11 mouse cellular contexts compared by ENCODE assay signal in genomic region chr7:135237152-135237551, GRCm38 (mm10). TPM values are rescaled to one million over a fixed set of nuclear protein-coding genes. Genes with fewer than 3 reads are reported as not detected.
DNase-seq lines count a peak whose midpoint lies in the region; ATAC-seq and TF ChIP-seq lines count a peak whose summit lies in the region.
"Had no signal": no experiment of that assay in that cellular context is flagged by ENCODE, and none has a peak within 500 bp of the region (broad histone marks: within the 10 kb centered on the region; RNA-seq: fewer than 3 reads in every experiment).

No protein-coding gene starts in this region.

- no peak overlapping the region for H3K4me3 ChIP-seq in lung, embryonic 14.5 days (ENCODE audit: low read depth, low read length)
- no peak overlapping the region for H3K4me3 ChIP-seq in embryonic facial prominence, embryonic 14.5 days (ENCODE audit: low read depth, low read length)

- H3K9ac ChIP-seq in lung, embryonic 14.5 days = no peak overlapping the region
- no peak overlapping the region for H3K9ac ChIP-seq in embryonic facial prominence, embryonic 14.5 days (ENCODE audit: low read depth, low read length)
- H3K9ac ChIP-seq: liver, postnatal 0 days had no signal

- H3K36me3 ChIP-seq in lung, embryonic 14.5 days (ENCODE audit: insufficient read depth) = no peaks in the 10 kb centered on the region
- no peaks in the 10 kb centered on the region for H3K36me3 ChIP-seq in embryonic facial prominence, embryonic 14.5 days (ENCODE audit: control insufficient read depth, insufficient read depth, low read length)

- no peaks in the 10 kb centered on the region for H3K4me1 ChIP-seq in lung, embryonic 14.5 days (ENCODE audit: insufficient read depth)
- H3K4me1 ChIP-seq in embryonic facial prominence, embryonic 14.5 days (ENCODE audit: control insufficient read depth, insufficient read depth, low read length) = peaks cover 6% of the 10 kb centered on the region

- no peak overlapping the region for H3K4me2 ChIP-seq in lung, embryonic 14.5 days
- no peak overlapping the region for H3K4me2 ChIP-seq in embryonic facial prominence, embryonic 14.5 days (ENCODE audit: low read depth, low read length)

- 35% methylated on average over 3 of the region's 3 CpGs for WGBS in lung, embryonic 14.5 days
- 16% methylated on average over 3 of the region's 3 CpGs for WGBS in embryonic facial prominence, embryonic 14.5 days

- peak; percentile 85 for DNase-seq in lung, embryonic 14.5 days
- no peak for DNase-seq in lung, postnatal 25 days (ENCODE audit: low spot score)
- DNase-seq in embryo, embryonic 10.5 days (ENCODE audit: low spot score) = peak; percentile 64
- DNase-seq in embryonic facial prominence, embryonic 14.5 days (ENCODE audit: low spot score) = peak; percentile 77
- peak; percentile 57 for DNase-seq in mesoderm, embryonic 11.5 days (ENCODE audit: low read depth, low spot score)
- DNase-seq in cerebellum, adult 9-10 months = no peak
- DNase-seq in thymus, postnatal 4 days = no peak
- DNase-seq: gastrocnemius, postnatal 36 days; liver, postnatal 0 days had no signal

- no peak overlapping the region for H3K27ac ChIP-seq in lung, embryonic 14.5 days (ENCODE audit: low read depth)
- no peak overlapping the region for H3K27ac ChIP-seq in embryonic facial prominence, embryonic 14.5 days (replicated peaks; ENCODE audit: low read depth, low read length)

- no peaks in the 10 kb centered on the region for H3K27me3 ChIP-seq in lung, embryonic 14.5 days (ENCODE audit: insufficient read depth, low read length)
- no peaks in the 10 kb centered on the region for H3K27me3 ChIP-seq in embryonic facial prominence, embryonic 14.5 days (replicated peaks; ENCODE audit: control insufficient read depth, insufficient read depth, low read length)

- TF ChIP-seq CTCF in lung, embryonic 14.5 days (IDR thresholded peaks at IDR 0.05; ENCODE audit: low read depth) = no peak

- no peaks in the 10 kb centered on the region for H3K9me3 ChIP-seq in lung, embryonic 14.5 days (ENCODE audit: low read depth, low read length)
- no peaks in the 10 kb centered on the region for H3K9me3 ChIP-seq in embryonic facial prominence, embryonic 14.5 days (ENCODE audit: control insufficient read depth, low read length)

- ATAC-seq in lung, embryonic 14.5 days (ENCODE audit: insufficient read depth) = peak; percentile 95
- no peak for ATAC-seq in embryonic facial prominence, embryonic 14.5 days (ENCODE audit: low read depth)
- ATAC-seq: forebrain, embryonic 14.5 days; liver, postnatal 0 days had no signal

RNA-seq across cellular contexts. Expression of gene Nps, which starts 21.4 kb away (rescaled TPM):
- polyA plus RNA-seq in lung, embryonic 14.5 days (2014; fragmentation: Nextera tagmentation; extraction: Ambion mirVana) = 0.31 TPM in 1 of 2 replicates, not detected in the other
- polyA plus RNA-seq in embryonic facial prominence, embryonic 14.5 days (2014; fragmentation: Nextera tagmentation; extraction: Ambion mirVana) = 0.18 TPM in 1 of 2 replicates, not detected in the other
- polyA plus RNA-seq: forebrain, embryonic 14.5 days; heart, embryonic 16.5 days had no signal

Comparison
In these comparisons a context has a peak if more than half of its experiments do, and no peak if none do; other contexts are left out.
1. DNase-seq: peak in lung, embryonic 14.5 days (single experiment), embryo, embryonic 10.5 days (single experiment), embryonic facial prominence, embryonic 14.5 days (single experiment) and mesoderm, embryonic 11.5 days (single experiment); none in lung, postnatal 25 days (single experiment), cerebellum, adult 9-10 months (single experiment) and thymus, postnatal 4 days (single experiment).